Mouse (Mus musculus): ENCODE measurements around the gene Ppard. TPM values are rescaled to one million over a fixed set of nuclear protein-coding genes. Genes with fewer than 3 reads are reported as not detected.

Ppard gene
- 0.40 TPM for polyA plus RNA-seq (2014; fragmentation: Illumina TruSeq; extraction: RNeasy Lipid Tissue Mini Kit (QIAGEN cat#74804); ENCODE audit: low read depth, low replicate concordance)

DNA sequence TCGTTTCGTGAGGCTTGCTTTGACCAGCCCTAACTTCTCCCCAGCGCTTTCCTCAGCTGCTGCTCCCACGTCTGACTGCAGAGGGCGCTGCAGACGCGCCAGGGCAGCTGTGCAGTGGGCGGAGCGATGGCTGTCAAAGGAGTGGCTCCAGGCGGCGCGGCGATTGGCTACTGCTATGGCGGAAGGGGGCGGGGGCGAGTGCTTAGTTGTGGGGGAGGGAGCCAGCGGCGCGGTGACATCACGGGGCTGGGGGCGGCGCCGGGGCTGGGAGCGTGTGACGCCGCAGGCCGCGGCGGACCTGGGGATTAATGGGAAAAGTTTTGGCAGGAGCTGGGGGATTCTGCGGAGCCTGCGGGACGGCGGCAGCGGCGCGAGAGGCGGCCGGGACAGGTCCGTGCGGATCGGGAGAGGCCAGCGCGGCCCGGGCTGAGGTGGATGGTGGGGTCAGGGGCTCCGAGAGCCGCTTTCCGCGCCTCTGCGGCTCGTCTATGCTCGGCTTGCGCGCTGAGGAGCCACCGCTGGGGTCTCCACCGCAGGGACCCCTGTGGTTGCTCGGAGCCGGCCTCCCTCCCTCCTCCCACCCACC, at the start of gene Ppard:
Gene Ppard (plus strand): TSS at position 226 of the 586 bp plus-strand sequence.

GRCm38 (mm10) chr17:28207591-28208313, 24.7 kb upstream of the Ppard start, which contains the start of gene Def6:
Gene Def6, plus strand, starts transcription at chr17:28207778.

GRCm38 (mm10) chr17:28313212-28313879, 80.8 kb downstream of the Ppard start, which contains the start of gene Fance:
Gene Fance, plus strand, starts transcription at chr17:28313519.

DNA sequence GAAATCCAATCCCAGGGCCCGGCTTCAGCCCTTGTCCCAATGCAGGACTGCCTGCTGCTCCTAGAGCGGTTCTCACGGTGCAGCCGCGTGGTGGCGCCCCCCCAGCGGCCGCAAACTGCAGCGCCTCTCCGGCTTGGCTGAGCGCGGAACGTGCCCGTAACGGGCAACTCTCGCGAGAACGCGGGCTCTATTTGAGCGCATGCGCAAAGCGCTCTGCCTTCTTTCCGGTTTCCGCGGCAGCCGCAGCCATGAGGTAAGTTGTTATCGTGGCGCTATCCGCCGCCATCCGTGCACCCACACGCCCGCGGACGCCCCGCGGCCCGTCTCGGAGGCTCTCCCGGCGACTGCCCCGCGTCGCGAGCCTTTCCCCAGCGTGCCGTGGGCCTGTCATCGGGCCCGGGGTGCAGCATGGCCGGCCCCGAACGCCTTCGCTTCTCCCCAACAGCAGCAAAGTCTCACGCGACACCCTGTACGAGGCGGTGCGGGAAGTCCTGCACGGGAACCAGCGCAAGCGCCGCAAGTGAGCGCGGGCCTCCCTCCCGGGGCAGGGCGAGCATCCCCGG, 95.9 kb downstream of the Ppard start, which contains the start of gene Rpl10a:
Gene Rpl10a (plus strand): TSS at position 106 of the 563 bp plus-strand sequence.

GRCm38 (mm10) chr17:28350466-28351352, 118.2 kb downstream of the Ppard start, which contains the start of gene Tead3:
Gene Tead3, minus strand, starts transcription at chr17:28350817.

Other genes with a start within 250 kb of the Ppard start
- gene Tcp11, start 152.1 kb upstream of the Ppard start, polyA plus RNA-seq (2014; fragmentation: Illumina TruSeq; extraction: RNeasy Lipid Tissue Mini Kit (QIAGEN cat#74804); ENCODE audit: low read depth, low replicate concordance), result not detected
- not detected for gene Scube3, start 90.6 kb upstream of the Ppard start, polyA plus RNA-seq (2014; fragmentation: Illumina TruSeq; extraction: RNeasy Lipid Tissue Mini Kit (QIAGEN cat#74804); ENCODE audit: low read depth, low replicate concordance)
- 0.72 TPM for gene Zfp523, start 55.6 kb upstream of the Ppard start, polyA plus RNA-seq (2014; fragmentation: Illumina TruSeq; extraction: RNeasy Lipid Tissue Mini Kit (QIAGEN cat#74804); ENCODE audit: low read depth, low replicate concordance)
- gene Def6, start 24.9 kb upstream of the Ppard start, polyA plus RNA-seq (2014; fragmentation: Illumina TruSeq; extraction: RNeasy Lipid Tissue Mini Kit (QIAGEN cat#74804); ENCODE audit: low read depth, low replicate concordance), result not detected
- not detected for gene Fance, start 80.8 kb downstream of the Ppard start, polyA plus RNA-seq (2014; fragmentation: Illumina TruSeq; extraction: RNeasy Lipid Tissue Mini Kit (QIAGEN cat#74804); ENCODE audit: low read depth, low replicate concordance)
- gene Rpl10a, start 95.8 kb downstream of the Ppard start, polyA plus RNA-seq (2014; fragmentation: Illumina TruSeq; extraction: RNeasy Lipid Tissue Mini Kit (QIAGEN cat#74804); ENCODE audit: low read depth, low replicate concordance), result 109 TPM
- 0.50 TPM for gene Tead3, start 118.1 kb downstream of the Ppard start, polyA plus RNA-seq (2014; fragmentation: Illumina TruSeq; extraction: RNeasy Lipid Tissue Mini Kit (QIAGEN cat#74804); ENCODE audit: low read depth, low replicate concordance)
- gene Tulp1, start 132.5 kb downstream of the Ppard start, polyA plus RNA-seq (2014; fragmentation: Illumina TruSeq; extraction: RNeasy Lipid Tissue Mini Kit (QIAGEN cat#74804); ENCODE audit: low read depth, low replicate concordance), result not detected

All from liver, adult 10 weeks (tissue).